Mouse (Mus musculus): ENCODE measurements around the gene Hectd4. TPM values are rescaled to one million over a fixed set of nuclear protein-coding genes. Genes with fewer than 3 reads are reported as not detected.

Gene Hectd4
- total and polyA plus RNA-seq, 2 experiments from 2014 or later, result 15.9 to 107 TPM

GRCm38 (mm10) chr5:121340965-121341473 is 121.0 kb downstream of the Hectd4 start:
- Histone ChIP-seq H3K4me1 (ENCODE audit: insufficient read depth, low read length) (no peaks in the 10 kb centered on the region), H3K27me3 (ENCODE audit: insufficient read depth, low read length) (no peaks in the 10 kb centered on the region), H3K27ac (no peak overlapping the region), H3K4me3 (ENCODE audit: low read length) (no peak overlapping the region), H3K4me2 (ENCODE audit: low read depth, low read length) (no peak overlapping the region), H3K9ac (replicated peaks; ENCODE audit: low read length) (no peak overlapping the region), H3K36me3 (ENCODE audit: insufficient read depth, low read length) (peaks cover 95% of the 10 kb centered on the region), H3K9me3 (ENCODE audit: low read length) (no peaks in the 10 kb centered on the region)
- 53% methylated on average over 7 of the region's 7 CpGs for WGBS
- ATAC-seq, result no peak
- DNase-seq (ENCODE audit: low spot score), result no peak
- TF ChIP-seq CTCF (IDR thresholded peaks at IDR 0.05; ENCODE audit: low read depth), result no peak

- no peak overlapping the region for H3K9ac ChIP-seq (replicated peaks; ENCODE audit: low read length)
- no peaks in the 10 kb centered on the region for H3K4me1 ChIP-seq (ENCODE audit: insufficient read depth, low read length)
- no peak for TF ChIP-seq CTCF (IDR thresholded peaks at IDR 0.05; ENCODE audit: low read depth)
- peaks cover 92% of the 10 kb centered on the region for H3K36me3 ChIP-seq (ENCODE audit: insufficient read depth, low read length)
- no peaks in the 10 kb centered on the region for H3K27me3 ChIP-seq (ENCODE audit: insufficient read depth, low read length)
- H3K4me2 ChIP-seq (ENCODE audit: low read depth, low read length), result no peak overlapping the region
- DNase-seq (ENCODE audit: low spot score), result no peak
- no peak overlapping the region for H3K27ac ChIP-seq
- no peaks in the 10 kb centered on the region for H3K9me3 ChIP-seq (ENCODE audit: low read length)
- WGBS, result 88% methylated on average over 11 of the region's 11 CpGs
- no peak for ATAC-seq
- no peak overlapping the region for H3K4me3 ChIP-seq (ENCODE audit: low read length)
Observed at GRCm38 (mm10) chr5:121342490-121342889, 122.5 kb downstream of the Hectd4 start.

DNA sequence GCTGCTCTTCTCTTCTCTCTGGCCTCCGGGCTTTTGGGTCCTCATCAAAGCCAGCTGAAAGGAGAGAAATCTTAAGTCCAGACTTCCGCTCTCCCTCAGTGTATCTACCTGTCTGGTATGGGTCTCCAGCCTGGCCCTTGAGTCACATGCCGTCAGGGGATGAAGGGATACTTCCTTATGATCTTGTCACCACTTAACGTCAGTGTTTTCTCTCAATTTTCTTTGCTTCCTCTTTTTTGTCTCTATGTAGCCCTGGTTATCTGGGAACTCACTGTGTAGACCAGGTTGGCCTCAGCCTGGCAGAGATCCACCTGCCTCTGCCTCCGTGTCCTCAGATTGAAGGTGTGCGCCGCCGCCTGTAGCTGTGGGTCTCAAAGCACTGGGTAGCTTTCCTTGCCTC is 124.0 kb downstream of the Hectd4 start:
- no peak overlapping the region for H3K27ac ChIP-seq
- H3K9ac ChIP-seq (replicated peaks; ENCODE audit: low read length), result no peak overlapping the region
- H3K36me3 ChIP-seq (ENCODE audit: insufficient read depth, low read length), result peaks cover 87% of the 10 kb centered on the region
- WGBS, result 99% methylated on average over 8 of the region's 8 CpGs
- H3K27me3 ChIP-seq (ENCODE audit: insufficient read depth, low read length), result no peaks in the 10 kb centered on the region
- ATAC-seq (no peak), DNase-seq (ENCODE audit: low spot score) (no peak)
- no peaks in the 10 kb centered on the region for H3K9me3 ChIP-seq (ENCODE audit: low read length)
- no peak overlapping the region for H3K4me2 ChIP-seq (ENCODE audit: low read depth, low read length)
- no peak for TF ChIP-seq CTCF (IDR thresholded peaks at IDR 0.05; ENCODE audit: low read depth)
- no peaks in the 10 kb centered on the region for H3K4me1 ChIP-seq (ENCODE audit: insufficient read depth, low read length)
- no peak overlapping the region for H3K4me3 ChIP-seq (ENCODE audit: low read length)

DNA sequence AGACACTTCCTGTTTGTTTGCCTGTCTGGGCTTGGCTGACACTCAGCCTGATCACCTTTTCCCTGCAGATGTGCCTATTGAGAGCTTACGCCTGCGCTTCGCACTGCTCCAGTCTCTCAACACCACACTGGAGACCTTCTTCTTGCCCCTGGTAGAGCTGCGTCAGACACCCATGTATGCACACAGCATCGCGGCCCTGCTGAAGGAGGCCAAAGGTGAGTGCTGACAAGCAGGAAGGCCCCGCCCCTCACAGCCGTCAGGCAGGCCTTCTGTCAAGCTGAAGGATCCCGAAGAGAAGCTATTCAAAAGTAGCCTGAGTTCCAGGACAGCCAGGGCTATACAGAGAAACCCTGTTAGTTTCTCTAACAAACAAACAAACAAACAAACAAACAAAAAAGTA is 139.2 kb downstream of the Hectd4 start:
- WGBS, result 73% methylated on average over 9 of the region's 9 CpGs

GRCm38 (mm10) chr5:121361696-121362095 is 141.7 kb downstream of the Hectd4 start:
- H3K36me3 ChIP-seq (ENCODE audit: insufficient read depth, low read length), result peaks cover 93% of the 10 kb centered on the region
- H3K9me3 ChIP-seq (ENCODE audit: low read length), result no peaks in the 10 kb centered on the region
- no peaks in the 10 kb centered on the region for H3K27me3 ChIP-seq (ENCODE audit: insufficient read depth, low read length)
- WGBS, result 88% methylated on average over 5 of the region's 5 CpGs
- no peak for DNase-seq (ENCODE audit: low spot score)
- no peak for ATAC-seq
- H3K4me3 ChIP-seq (ENCODE audit: low read length), result no peak overlapping the region
- TF ChIP-seq CTCF (IDR thresholded peaks at IDR 0.05; ENCODE audit: low read depth), result no peak
- no peaks in the 10 kb centered on the region for H3K4me1 ChIP-seq (ENCODE audit: insufficient read depth, low read length)
- no peak overlapping the region for H3K9ac ChIP-seq (replicated peaks; ENCODE audit: low read length)
- H3K4me2 ChIP-seq (ENCODE audit: low read depth, low read length), result no peak overlapping the region
- no peak overlapping the region for H3K27ac ChIP-seq

More for the DNA sequence above, 139.2 kb downstream of the Hectd4 start:
- Histone ChIP-seq H3K4me3 (ENCODE audit: low read length) (no peak overlapping the region), H3K27me3 (ENCODE audit: insufficient read depth, low read length) (no peaks in the 10 kb centered on the region), H3K27ac (no peak overlapping the region), H3K4me2 (ENCODE audit: low read depth, low read length) (no peak overlapping the region), H3K4me1 (ENCODE audit: insufficient read depth, low read length) (no peaks in the 10 kb centered on the region), H3K9me3 (ENCODE audit: low read length) (no peaks in the 10 kb centered on the region), H3K36me3 (ENCODE audit: insufficient read depth, low read length) (peaks cover 95% of the 10 kb centered on the region), H3K9ac (replicated peaks; ENCODE audit: low read length) (no peak overlapping the region)
- no peak for TF ChIP-seq CTCF (IDR thresholded peaks at IDR 0.05; ENCODE audit: low read depth)
- no peak for DNase-seq (ENCODE audit: low spot score)
- ATAC-seq, result no peak

GRCm38 (mm10) chr5:121363441-121363840 is 143.4 kb downstream of the Hectd4 start:
- no peak for TF ChIP-seq CTCF (IDR thresholded peaks at IDR 0.05; ENCODE audit: low read depth)
- Histone ChIP-seq H3K9me3 (ENCODE audit: low read length) (no peaks in the 10 kb centered on the region), H3K36me3 (ENCODE audit: insufficient read depth, low read length) (peaks cover 84% of the 10 kb centered on the region), H3K27ac (no peak overlapping the region), H3K9ac (replicated peaks; ENCODE audit: low read length) (no peak overlapping the region), H3K4me3 (ENCODE audit: low read length) (no peak overlapping the region), H3K4me2 (ENCODE audit: low read depth, low read length) (no peak overlapping the region), H3K27me3 (ENCODE audit: insufficient read depth, low read length) (no peaks in the 10 kb centered on the region), H3K4me1 (ENCODE audit: insufficient read depth, low read length) (no peaks in the 10 kb centered on the region)
- no peak for DNase-seq (ENCODE audit: low spot score)
- no peak for ATAC-seq
- WGBS, result 93% methylated on average over 7 of the region's 7 CpGs

GRCm38 (mm10) chr5:121366449-121367225 is 146.6 kb downstream of the Hectd4 start:
- H3K27ac ChIP-seq, result no peak overlapping the region
- no peaks in the 10 kb centered on the region for H3K9me3 ChIP-seq (ENCODE audit: low read length)
- H3K4me3 ChIP-seq (ENCODE audit: low read length), result no peak overlapping the region
- no peak overlapping the region for H3K9ac ChIP-seq (replicated peaks; ENCODE audit: low read length)
- ATAC-seq (no peak), DNase-seq (ENCODE audit: low spot score) (peak; percentile 48)
- no peak overlapping the region for H3K4me2 ChIP-seq (ENCODE audit: low read depth, low read length)
- no peak for TF ChIP-seq CTCF (IDR thresholded peaks at IDR 0.05; ENCODE audit: low read depth)
- no peaks in the 10 kb centered on the region for H3K27me3 ChIP-seq (ENCODE audit: insufficient read depth, low read length)
- peaks cover 61% of the 10 kb centered on the region for H3K36me3 ChIP-seq (ENCODE audit: insufficient read depth, low read length)
- 59% methylated on average over 16 of the region's 16 CpGs for WGBS
- H3K4me1 ChIP-seq (ENCODE audit: insufficient read depth, low read length), result no peaks in the 10 kb centered on the region

Measured in hindbrain, postnatal 0 days (tissue).